Mouse (Mus musculus): ENCODE data around the gene Gm10553. TPM values are rescaled to one million over a fixed set of nuclear protein-coding genes. Genes with fewer than 3 reads are reported as not detected.

The Gm10553 gene
- total and polyA plus RNA-seq, 3 experiments, result not detected

Other genes starting within 250 kb of the Gm10553 start
- gene Slc16a14, start 165.0 kb upstream of the Gm10553 start, total RNA-seq (2014; fragmentation: Nextera tagmentation), result 0.44 TPM in 1 of 2 replicates, not detected in the other
- gene Slc16a14, start 165.0 kb upstream of the Gm10553 start, total RNA-seq (2017), result 0.11 and 0.12 TPM in 2 replicates
- 0.01 and 0.02 TPM in 2 replicates for gene Slc16a14, start 165.0 kb upstream of the Gm10553 start, polyA plus RNA-seq (2012)
- gene A530032D15Rik, start 9.7 kb downstream of the Gm10553 start, total RNA-seq (2014; fragmentation: Nextera tagmentation), result not detected in 2 replicates
- 0.29 and 0.55 TPM in 2 replicates for gene A530032D15Rik, start 9.7 kb downstream of the Gm10553 start, total RNA-seq (2017)
- gene A530032D15Rik, start 9.7 kb downstream of the Gm10553 start, polyA plus RNA-seq (2012), result not detected in 2 replicates
- gene C130026I21Rik, start 170.4 kb downstream of the Gm10553 start, total RNA-seq (2014; fragmentation: Nextera tagmentation), result not detected in 2 replicates
- 2.9 and 4.1 TPM in 2 replicates for gene C130026I21Rik, start 170.4 kb downstream of the Gm10553 start, total RNA-seq (2017)
- not detected in 2 replicates for gene C130026I21Rik, start 170.4 kb downstream of the Gm10553 start, polyA plus RNA-seq (2012)

Data from G1E (cell line).